Mouse (Mus musculus): Measurements from ENCODE around the gene Inhba. TPM values are rescaled to one million over a fixed set of nuclear protein-coding genes. Genes with fewer than 3 reads are reported as not detected.

Inhba gene
- total and polyA plus RNA-seq, 2 experiments from 2014 or later: 0.47 to 1.7 TPM

GRCm38 (mm10) chr13:16069079-16069478 lies 57.4 kb downstream of the Inhba start:
- Histone ChIP-seq H3K27ac (no peak overlapping the region), H3K9me3 (ENCODE audit: low read length) (no peaks in the 10 kb centered on the region), H3K36me3 (ENCODE audit: insufficient read depth, low read length) (no peaks in the 10 kb centered on the region), H3K4me1 (ENCODE audit: insufficient read depth, low read length) (no peaks in the 10 kb centered on the region), H3K4me3 (ENCODE audit: low read length) (no peak overlapping the region), H3K27me3 (ENCODE audit: insufficient read depth, low read length) (no peaks in the 10 kb centered on the region), H3K4me2 (ENCODE audit: low read depth, low read length) (no peak overlapping the region), H3K9ac (replicated peaks; ENCODE audit: low read length) (no peak overlapping the region)
- ATAC-seq (no peak), DNase-seq (ENCODE audit: low spot score) (no peak)
- 91% methylated on average over 2 of the region's 2 CpGs for WGBS
- TF ChIP-seq CTCF (IDR thresholded peaks at IDR 0.05; ENCODE audit: low read depth): no peak

GRCm38 (mm10) chr13:16077276-16077675 lies 65.6 kb downstream of the Inhba start:
- ATAC-seq (no peak), DNase-seq (ENCODE audit: low spot score) (no peak)
- Histone ChIP-seq H3K36me3 (ENCODE audit: insufficient read depth, low read length) (no peaks in the 10 kb centered on the region), H3K9ac (replicated peaks; ENCODE audit: low read length) (no peak overlapping the region), H3K9me3 (ENCODE audit: low read length) (no peaks in the 10 kb centered on the region), H3K27me3 (ENCODE audit: insufficient read depth, low read length) (no peaks in the 10 kb centered on the region), H3K27ac (no peak overlapping the region), H3K4me2 (ENCODE audit: low read depth, low read length) (no peak overlapping the region), H3K4me3 (ENCODE audit: low read length) (no peak overlapping the region), H3K4me1 (ENCODE audit: insufficient read depth, low read length) (no peaks in the 10 kb centered on the region)
- WGBS: 84% methylated on average over 5 of the region's 5 CpGs
- no peak for TF ChIP-seq CTCF (IDR thresholded peaks at IDR 0.05; ENCODE audit: low read depth)

GRCm38 (mm10) chr13:16078216-16078731 lies 66.6 kb downstream of the Inhba start:
- H3K4me3 ChIP-seq (ENCODE audit: low read length): no peak overlapping the region
- H3K36me3 ChIP-seq (ENCODE audit: insufficient read depth, low read length): no peaks in the 10 kb centered on the region
- H3K9me3 ChIP-seq (ENCODE audit: low read length): no peaks in the 10 kb centered on the region
- no peak overlapping the region for H3K27ac ChIP-seq
- 72% methylated on average over 7 of the region's 7 CpGs for WGBS
- H3K27me3 ChIP-seq (ENCODE audit: insufficient read depth, low read length): no peaks in the 10 kb centered on the region
- no peak for TF ChIP-seq CTCF (IDR thresholded peaks at IDR 0.05; ENCODE audit: low read depth)
- no peak overlapping the region for H3K9ac ChIP-seq (replicated peaks; ENCODE audit: low read length)
- no peaks in the 10 kb centered on the region for H3K4me1 ChIP-seq (ENCODE audit: insufficient read depth, low read length)
- no peak for DNase-seq (ENCODE audit: low spot score)
- no peak overlapping the region for H3K4me2 ChIP-seq (ENCODE audit: low read depth, low read length)
- no peak for ATAC-seq

GRCm38 (mm10) chr13:16080205-16080604 lies 68.6 kb downstream of the Inhba start:
- Histone ChIP-seq H3K27ac (no peak overlapping the region), H3K36me3 (ENCODE audit: insufficient read depth, low read length) (no peaks in the 10 kb centered on the region), H3K27me3 (ENCODE audit: insufficient read depth, low read length) (no peaks in the 10 kb centered on the region), H3K9ac (replicated peaks; ENCODE audit: low read length) (no peak overlapping the region), H3K4me3 (ENCODE audit: low read length) (no peak overlapping the region), H3K9me3 (ENCODE audit: low read length) (no peaks in the 10 kb centered on the region), H3K4me1 (ENCODE audit: insufficient read depth, low read length) (no peaks in the 10 kb centered on the region), H3K4me2 (ENCODE audit: low read depth, low read length) (no peak overlapping the region)
- ATAC-seq (no peak), DNase-seq (ENCODE audit: low spot score) (no peak)
- no peak for TF ChIP-seq CTCF (IDR thresholded peaks at IDR 0.05; ENCODE audit: low read depth)
- WGBS: 60% methylated on average over 2 of the region's 2 CpGs
